ENCODE assay signal across 7 mouse cellular contexts in genomic region chr7:96575202-96575650, GRCm38 (mm10).
DNase-seq lines count a peak whose midpoint lies in the region; ATAC-seq lines count a peak whose summit lies in the region.

No protein-coding gene starts in this region.

- H3K9ac ChIP-seq in embryonic facial prominence, embryonic 13.5 days, result no peak overlapping the region

- no peaks in the 10 kb centered on the region for H3K27me3 ChIP-seq in embryonic facial prominence, embryonic 13.5 days

- DNase-seq in brain, adult 2 months (ENCODE audit: low read depth, low spot score), result peak; percentile 99
- peak; percentile 79 to 82 for DNase-seq in heart, adult 18-20 months
- peak; percentile 76 for DNase-seq in kidney, adult 9 months
- peak; percentile 94 for DNase-seq in left cerebral cortex, postnatal 4 days
- DNase-seq in ovary, postnatal 14 days (ENCODE audit: low spot score), result peak; percentile 70
- no peak for DNase-seq in embryo, embryonic 10 days (ENCODE audit: low spot score)

- no peaks in the 10 kb centered on the region for H3K9me3 ChIP-seq in embryonic facial prominence, embryonic 13.5 days

- no peak overlapping the region for H3K4me2 ChIP-seq in embryonic facial prominence, embryonic 13.5 days

- intact Hi-C loops in left cerebral cortex, postnatal 4 days (cut with DNase I), result no loop called here

- H3K4me3 ChIP-seq in embryonic facial prominence, embryonic 13.5 days, result no peak overlapping the region

- no peaks in the 10 kb centered on the region for H3K36me3 ChIP-seq in embryonic facial prominence, embryonic 13.5 days

- 50% methylated on average over 7 of the region's 7 CpGs for WGBS in embryonic facial prominence, embryonic 13.5 days

- peak overlapping the region; percentile 69 for H3K27ac ChIP-seq in embryonic facial prominence, embryonic 13.5 days

- peaks cover 31% of the 10 kb centered on the region for H3K4me1 ChIP-seq in embryonic facial prominence, embryonic 13.5 days

- ATAC-seq in embryonic facial prominence, embryonic 13.5 days (ENCODE audit: insufficient number of reproducible peaks, insufficient read depth, low FRiP score, low TSS enrichment, low read depth), result peak; percentile 74
